Mouse (Mus musculus): ENCODE data around the gene Prkg1. TPM values are rescaled to one million over a fixed set of nuclear protein-coding genes. Genes with fewer than 3 reads are reported as not detected.
A peak's percentile ranks its signal among the peaks of the same experiment; 100 is the strongest.

Prkg1 gene
- total and polyA plus RNA-seq, 3 experiments, result not detected

DNA sequence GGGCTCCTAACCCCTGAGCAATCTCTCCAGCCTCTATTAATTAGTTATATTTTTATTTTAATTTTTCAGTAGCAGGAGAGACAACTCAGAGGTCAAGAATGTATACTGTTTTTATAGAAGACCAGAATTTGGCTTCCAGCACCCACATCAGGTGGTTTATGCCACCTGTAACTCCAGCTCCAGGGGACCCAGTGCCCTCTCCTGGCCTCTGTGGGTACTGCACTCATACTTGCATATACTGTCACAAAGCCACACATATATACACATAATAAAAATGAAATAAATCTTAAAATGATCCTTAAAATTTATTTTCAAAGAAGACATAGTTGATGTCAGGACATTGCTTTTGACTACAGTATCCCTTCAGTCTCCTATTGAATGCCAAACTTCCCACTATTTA lies 862.5 kb downstream of the Prkg1 start:
- H3K27ac ChIP-seq (ENCODE audit: control insufficient read depth, low read depth, low read length), result no peak overlapping the region
- H3K4me3 ChIP-seq (ENCODE audit: control insufficient read depth in 1 of 2, insufficient read depth in 1 of 2, low read depth in 2 of 2, low read length in 2 of 2), result no peak overlapping the region
- DNase-seq (ENCODE audit: low read depth, low spot score), result no peak
- TF ChIP-seq MXI1 (IDR thresholded peaks at IDR 0.05; ENCODE audit: low read depth, low read length), result no peak
- peak; percentile 9 to 24 (median 16); a peak in 3 of 6 replicates for TF ChIP-seq CTCF (IDR thresholded peaks at IDR 0.05 in 2 of 3, conservative IDR thresholded peaks at IDR 0.05 in 1 of 3; ENCODE audit: control insufficient read depth in 1 of 3, insufficient read depth in 1 of 3, low read depth in 2 of 3, low read length in 3 of 3, poor library complexity in 1 of 3, severe bottlenecking in 1 of 3)
- H3K9me3 ChIP-seq (replicated peaks; ENCODE audit: insufficient read depth, low read length), result no peaks in the 10 kb centered on the region
- H3K4me1 ChIP-seq (ENCODE audit: control insufficient read depth in 1 of 2, insufficient read depth in 2 of 2, low read length in 2 of 2), result no peaks in the 10 kb centered on the region
- H3K27me3 ChIP-seq (ENCODE audit: control insufficient read depth in 1 of 2, insufficient read depth in 2 of 2, low read length in 2 of 2), result no peaks in the 10 kb centered on the region; a peak in 1 of 4 replicates
- H3K79me2 ChIP-seq (ENCODE audit: control insufficient read depth, insufficient read depth, low read length, poor library complexity), result no peaks in the 10 kb centered on the region
- H3K9ac ChIP-seq (ENCODE audit: control insufficient read depth, low read depth, low read length, poor library complexity, severe bottlenecking), result no peak overlapping the region
- no peaks in the 10 kb centered on the region for H3K36me3 ChIP-seq (ENCODE audit: control insufficient read depth in 1 of 2, insufficient read depth in 2 of 2, low read length in 2 of 2)

GRCm38 (mm10) chr19:30901025-30901424 lies 863.8 kb downstream of the Prkg1 start:
- Histone ChIP-seq H3K27ac (ENCODE audit: control insufficient read depth, low read depth, low read length) (no peak overlapping the region), H3K4me1 (ENCODE audit: control insufficient read depth in 1 of 2, insufficient read depth in 2 of 2, low read length in 2 of 2) (no peaks in the 10 kb centered on the region), H3K9ac (ENCODE audit: control insufficient read depth, low read depth, low read length, poor library complexity, severe bottlenecking) (no peak overlapping the region), H3K4me3 (ENCODE audit: control insufficient read depth in 1 of 2, insufficient read depth in 1 of 2, low read depth in 2 of 2, low read length in 2 of 2) (no peak overlapping the region), H3K79me2 (ENCODE audit: control insufficient read depth, insufficient read depth, low read length, poor library complexity) (no peaks in the 10 kb centered on the region), H3K27me3 (ENCODE audit: control insufficient read depth in 1 of 2, insufficient read depth in 2 of 2, low read length in 2 of 2) (no peaks in the 10 kb centered on the region; a peak in 1 of 4 replicates), H3K9me3 (replicated peaks; ENCODE audit: insufficient read depth, low read length) (no peaks in the 10 kb centered on the region), H3K36me3 (ENCODE audit: control insufficient read depth in 1 of 2, insufficient read depth in 2 of 2, low read length in 2 of 2) (no peaks in the 10 kb centered on the region)
- no peak for TF ChIP-seq ZC3H11A (IDR thresholded peaks at IDR 0.05; ENCODE audit: low read depth, low read length)
- no peak for TF ChIP-seq USF2 (IDR thresholded peaks at IDR 0.05; ENCODE audit: borderline replicate concordance in 1 of 2, insufficient read depth in 1 of 2, low read depth in 1 of 2, low read length in 2 of 2)
- no peak for TF ChIP-seq NELFE (IDR thresholded peaks at IDR 0.05; ENCODE audit: low read depth, low read length)
- no peak for TF ChIP-seq MXI1 (IDR thresholded peaks at IDR 0.05; ENCODE audit: low read depth, low read length)
- no peak for TF ChIP-seq MAX (IDR thresholded peaks at IDR 0.05; ENCODE audit: low read length)
- TF ChIP-seq ELF1 (IDR thresholded peaks at IDR 0.05; ENCODE audit: low read depth, low read length), result no peak
- no peak for TF ChIP-seq HCFC1 (IDR thresholded peaks at IDR 0.05; ENCODE audit: low read depth, low read length)
- TF ChIP-seq CTCF (IDR thresholded peaks at IDR 0.05 in 2 of 3, conservative IDR thresholded peaks at IDR 0.05 in 1 of 3; ENCODE audit: control insufficient read depth in 1 of 3, insufficient read depth in 1 of 3, low read depth in 2 of 3, low read length in 3 of 3, poor library complexity in 1 of 3, severe bottlenecking in 1 of 3), result no peak
- TF ChIP-seq TCF12 (IDR thresholded peaks at IDR 0.05; ENCODE audit: low read depth, low read length), result no peak
- TF ChIP-seq NRF1 (IDR thresholded peaks at IDR 0.05; ENCODE audit: insufficient read depth, low read depth, low read length, poor library complexity, severe bottlenecking), result no peak
- no peak for DNase-seq (ENCODE audit: low read depth, low spot score)

DNA sequence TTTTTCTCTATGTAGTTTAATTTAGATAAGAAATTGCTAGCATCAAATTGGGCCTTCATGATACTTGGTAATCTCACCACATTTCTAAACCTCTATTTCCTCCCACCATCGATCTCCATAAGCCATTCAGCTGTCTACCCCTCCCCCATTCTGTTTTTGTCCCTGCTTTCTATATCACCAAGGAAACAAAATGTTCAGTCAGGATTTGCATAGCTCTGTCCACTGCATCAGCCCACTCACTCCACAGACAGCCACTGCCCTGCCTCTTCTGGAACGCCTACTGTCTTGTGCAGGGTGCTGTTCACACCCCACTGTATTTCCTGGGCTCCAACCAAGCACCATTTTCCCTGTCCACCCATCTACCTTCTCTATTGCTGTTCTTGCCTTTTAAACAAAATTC lies 874.5 kb downstream of the Prkg1 start:
- Histone ChIP-seq H3K27me3 (ENCODE audit: control insufficient read depth in 1 of 2, insufficient read depth in 2 of 2, low read length in 2 of 2) (no peaks in the 10 kb centered on the region), H3K4me1 (ENCODE audit: control insufficient read depth in 1 of 2, insufficient read depth in 2 of 2, low read length in 2 of 2) (no peaks in the 10 kb centered on the region), H3K36me3 (ENCODE audit: control insufficient read depth in 1 of 2, insufficient read depth in 2 of 2, low read length in 2 of 2) (no peaks in the 10 kb centered on the region), H3K27ac (ENCODE audit: control insufficient read depth, low read depth, low read length) (no peak overlapping the region), H3K9me3 (replicated peaks; ENCODE audit: insufficient read depth, low read length) (no peaks in the 10 kb centered on the region), H3K4me3 (ENCODE audit: control insufficient read depth in 1 of 2, insufficient read depth in 1 of 2, low read depth in 2 of 2, low read length in 2 of 2) (no peak overlapping the region), H3K9ac (ENCODE audit: control insufficient read depth, low read depth, low read length, poor library complexity, severe bottlenecking) (no peak overlapping the region), H3K79me2 (ENCODE audit: control insufficient read depth, insufficient read depth, low read length, poor library complexity) (no peaks in the 10 kb centered on the region)
- TF ChIP-seq TCF12 (IDR thresholded peaks at IDR 0.05; ENCODE audit: low read depth, low read length), result no peak
- TF ChIP-seq MXI1 (IDR thresholded peaks at IDR 0.05; ENCODE audit: low read depth, low read length), result no peak
- DNase-seq (ENCODE audit: low read depth, low spot score), result no peak

Measured in MEL (cell line).